Comparison of ENCODE assay signal across 8 mouse cellular contexts in the genomic region with DNA sequence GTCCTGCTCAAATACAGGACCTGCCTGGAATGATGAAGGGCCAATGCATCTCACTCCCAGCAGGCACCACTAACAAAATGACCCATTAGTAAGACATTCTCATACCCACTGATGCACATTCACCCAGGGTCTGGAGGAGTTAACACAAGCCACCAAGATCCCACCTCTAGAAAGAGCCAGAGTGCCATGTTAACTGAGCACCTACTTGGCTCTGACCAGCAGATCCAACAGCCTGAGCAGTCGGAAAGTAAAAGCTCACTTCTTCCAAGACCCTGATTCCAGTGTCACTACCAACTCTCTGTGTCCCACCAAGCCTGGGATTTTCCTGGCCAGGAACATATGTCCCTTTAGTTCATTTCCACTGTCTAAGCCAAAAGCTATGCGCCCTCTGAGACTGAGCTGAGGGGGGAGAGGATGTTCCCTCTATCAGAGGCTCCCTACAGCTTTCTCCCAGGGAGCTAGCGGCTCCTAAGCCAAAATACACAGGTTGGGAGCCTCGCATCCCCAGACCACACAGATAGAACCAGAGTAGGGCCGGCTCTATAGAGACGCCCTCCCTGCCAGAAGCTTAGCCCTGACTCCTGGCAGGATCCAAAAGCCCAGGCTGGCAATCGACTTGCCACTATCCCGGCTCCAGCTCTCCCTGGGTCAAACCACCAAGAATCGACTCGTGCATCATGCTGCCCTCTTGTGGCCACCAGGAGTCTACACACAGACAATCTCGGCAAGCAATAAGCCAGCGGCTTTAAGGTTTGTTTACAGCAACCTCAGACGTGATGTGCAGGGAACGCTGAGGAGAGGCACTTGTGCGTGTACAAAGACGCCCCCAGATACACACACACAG.
DNase-seq lines count a peak whose midpoint lies in the region; ATAC-seq lines count a peak whose summit lies in the region.

No protein-coding gene starts in this region.

- no peaks in the 10 kb centered on the region for H3K36me3 ChIP-seq in forebrain, embryonic 11.5 days (ENCODE audit: control insufficient read depth, insufficient read depth, low read length)

- H3K27ac ChIP-seq in forebrain, embryonic 11.5 days (ENCODE audit: low read depth, low read length) = no peak overlapping the region

- H3K4me2 ChIP-seq in forebrain, embryonic 11.5 days (ENCODE audit: low read depth, low read length, severe bottlenecking) = peak overlapping the region; percentile 32; the same call in 1 of the 2 replicates

- peak overlapping the region; percentile 35 for H3K9ac ChIP-seq in forebrain, embryonic 11.5 days (ENCODE audit: low read length)

- H3K4me3 ChIP-seq in forebrain, embryonic 11.5 days (ENCODE audit: low read depth, low read length) = no peak overlapping the region

- peak; percentile 57 for ATAC-seq in forebrain, embryonic 11.5 days (replicated peaks; ENCODE audit: low FRiP score)
- peak; percentile 71 for ATAC-seq in megakaryocyte, adult 5-6 weeks (ENCODE audit: poor library complexity, severe bottlenecking)

- no peaks in the 10 kb centered on the region for H3K27me3 ChIP-seq in forebrain, embryonic 11.5 days (ENCODE audit: control insufficient read depth, insufficient read depth, low read length)

- DNase-seq in NIH3T3 (ENCODE audit: low read depth) = peak; percentile 80
- peak; percentile 6 for DNase-seq in c-Kit-positive CD71-positive TER-119-negative erythroid progenitor cells, embryonic 14.5 days (ENCODE audit: low read depth)
- peak; percentile 85 for DNase-seq in forebrain, embryonic 11.5 days (ENCODE audit: low spot score)
- DNase-seq in heart, postnatal 4 days = peak; percentile 75
- peak; percentile 11 for DNase-seq in large intestine, adult 2 months (ENCODE audit: low read depth, low spot score)
- peak; percentile 75 to 81 for DNase-seq in right cerebral cortex, postnatal 10 days (ENCODE audit: low spot score in 2 of 2)
- DNase-seq in natural killer cell, adult 2 months (ENCODE audit: low spot score in 2 of 2) = no peak

- H3K4me1 ChIP-seq in forebrain, embryonic 11.5 days (replicated peaks; ENCODE audit: control insufficient read depth, insufficient read depth, low read length) = peaks cover 3% of the 10 kb centered on the region; the same call in 1 of the 2 replicates

- WGBS in forebrain, embryonic 11.5 days = 15% methylated on average over 16 of the region's 16 CpGs
- WGBS in large intestine, adult 2 months = 16% methylated on average over 16 of the region's 16 CpGs

- H3K9me3 ChIP-seq in forebrain, embryonic 11.5 days (ENCODE audit: control insufficient read depth, low read length) = no peaks in the 10 kb centered on the region

Comparison
In these comparisons a context has a peak if more than half of its experiments do, and no peak if none do; other contexts are left out.
1. DNase-seq: peak in NIH3T3 (single experiment), c-Kit-positive CD71-positive TER-119-negative erythroid progenitor cells, embryonic 14.5 days (single experiment), forebrain, embryonic 11.5 days (single experiment), heart, postnatal 4 days (single experiment), large intestine, adult 2 months (single experiment) and right cerebral cortex, postnatal 10 days (2 of 2); none in natural killer cell, adult 2 months (0 of 2).